Mouse (Mus musculus): ENCODE measurements around the gene Cfap99. TPM values are rescaled to one million over a fixed set of nuclear protein-coding genes. Genes with fewer than 3 reads are reported as not detected.
A peak's percentile ranks its signal among the peaks of the same experiment; 100 is the strongest.

Cfap99 gene
- polyA plus RNA-seq (2014; fragmentation: Nextera tagmentation; extraction: Ambion mirVana), result 0.09 and 0.12 TPM in 2 replicates

DNA sequence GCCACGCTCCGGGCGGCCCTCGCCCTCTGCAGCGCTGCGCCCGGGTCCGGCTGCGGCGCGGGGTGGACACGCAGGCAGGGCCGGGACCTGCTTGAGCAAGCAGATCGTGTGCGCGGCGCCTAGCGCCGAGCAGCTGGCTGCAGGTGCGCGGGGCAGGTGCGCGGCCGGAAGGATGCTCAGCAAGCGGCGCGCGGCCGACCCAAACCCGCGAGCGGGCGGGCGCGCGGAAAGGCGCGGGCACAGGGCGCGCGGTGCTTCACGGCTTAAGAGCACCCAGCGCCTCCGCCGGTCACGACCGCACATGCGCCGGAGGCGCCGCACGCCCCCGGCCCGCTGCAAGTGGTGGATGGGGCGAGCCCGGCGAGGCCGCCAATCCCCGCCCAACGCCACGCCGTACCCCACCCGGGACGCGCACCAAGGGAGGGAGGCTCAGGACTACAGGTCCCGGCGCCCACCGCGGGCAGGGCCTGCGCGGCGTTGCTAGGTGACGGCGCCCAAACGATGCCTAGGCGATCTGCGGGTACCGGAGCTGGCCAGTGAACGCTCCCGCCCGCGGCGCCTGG, at the start of gene Cfap99, which contains the start of gene Zfyve28:
Gene Cfap99 (plus strand): TSS at position 447 of the 563 bp plus-strand sequence.
Gene Zfyve28 (minus strand): TSS at position 296 of the 563 bp plus-strand sequence.
- peak; percentile 98 for ATAC-seq (ENCODE audit: low read depth)
- Histone ChIP-seq H3K4me2 (ENCODE audit: low read depth, low read length) (peak within 1 kb of the TSS; percentile 90), H3K36me3 (ENCODE audit: control insufficient read depth, insufficient read depth, low read length) (no peaks in the 10 kb centered on the region), H3K27ac (ENCODE audit: low read depth, low read length) (no peak within 1 kb of the TSS), H3K4me1 (ENCODE audit: control insufficient read depth, insufficient read depth, low read length) (peaks cover 10% of the 10 kb centered on the region; the same call in 1 of the 2 replicates), H3K9ac (replicated peaks; ENCODE audit: low read depth, low read length) (peak within 1 kb of the TSS; percentile 59), H3K9me3 (ENCODE audit: control insufficient read depth, low read length) (no peaks in the 10 kb centered on the region), H3K27me3 (ENCODE audit: control insufficient read depth, insufficient read depth, low read length) (peaks cover 9% of the 10 kb centered on the region; the same call in 1 of the 2 replicates), H3K4me3 (ENCODE audit: low read depth, low read length) (peak within 1 kb of the TSS; percentile 69)
- under 1% methylated on average over 50 of the region's 83 CpGs for WGBS

DNA sequence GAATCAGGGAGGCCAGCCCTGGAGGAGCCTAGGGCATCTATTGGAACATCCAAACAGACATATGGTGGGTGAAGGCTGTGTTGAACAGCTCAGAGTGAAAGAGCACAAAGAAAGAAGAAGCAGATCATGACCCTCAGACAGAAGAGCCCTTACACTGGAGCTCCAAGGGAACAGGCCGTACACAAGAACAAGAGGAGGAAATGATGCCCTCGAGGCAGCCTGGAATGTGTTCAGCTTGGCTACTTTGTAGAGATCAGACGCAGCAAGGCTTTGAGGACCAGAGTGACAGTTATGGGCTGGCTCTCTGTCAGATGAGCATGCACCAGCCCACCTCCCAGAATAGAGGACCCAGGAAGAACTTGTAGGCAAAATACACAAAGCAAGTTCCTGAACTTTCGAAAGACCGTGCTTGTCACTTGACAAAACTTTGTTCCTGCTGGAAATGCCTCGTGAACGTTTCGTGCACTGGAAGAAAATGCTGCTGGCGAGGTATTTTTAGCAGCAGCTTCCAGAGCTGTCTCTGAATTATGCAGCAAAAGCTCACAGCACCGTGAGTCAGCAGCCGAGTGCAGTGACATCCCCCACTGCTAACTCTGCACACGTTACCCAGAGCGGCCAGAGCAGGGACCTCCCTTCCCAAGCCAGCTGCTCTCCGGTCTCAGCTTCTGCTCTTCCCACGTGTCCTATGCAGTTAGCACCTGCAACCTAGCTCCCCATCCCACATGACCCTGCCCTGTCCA, 46.0 kb upstream of the Cfap99 start:
- Histone ChIP-seq H3K9ac (replicated peaks; ENCODE audit: low read depth, low read length) (no peak overlapping the region), H3K4me3 (ENCODE audit: low read depth, low read length) (no peak overlapping the region), H3K9me3 (ENCODE audit: control insufficient read depth, low read length) (no peaks in the 10 kb centered on the region), H3K27me3 (ENCODE audit: control insufficient read depth, insufficient read depth, low read length) (no peaks in the 10 kb centered on the region), H3K4me1 (ENCODE audit: control insufficient read depth, insufficient read depth, low read length) (0 out of 2 replicates have a peak, but pooled peaks cover 5% of the 10 kb centered on the region), H3K27ac (ENCODE audit: low read depth, low read length) (no peak overlapping the region), H3K36me3 (ENCODE audit: control insufficient read depth, insufficient read depth, low read length) (no peaks in the 10 kb centered on the region), H3K4me2 (ENCODE audit: low read depth, low read length) (no peak overlapping the region)
- peak; percentile 54; the same call in 1 of the 2 replicates for ATAC-seq (ENCODE audit: low read depth)
- 44% methylated on average over 15 of the region's 15 CpGs for WGBS

- no peaks in the 10 kb centered on the region for H3K36me3 ChIP-seq (ENCODE audit: control insufficient read depth, insufficient read depth, low read length)
- H3K4me3 ChIP-seq (ENCODE audit: low read depth, low read length), result no peak overlapping the region
- no peak overlapping the region for H3K4me2 ChIP-seq (ENCODE audit: low read depth, low read length)
- ATAC-seq (ENCODE audit: low read depth), result no peak
- H3K27me3 ChIP-seq (ENCODE audit: control insufficient read depth, insufficient read depth, low read length), result no peaks in the 10 kb centered on the region
- H3K9ac ChIP-seq (replicated peaks; ENCODE audit: low read depth, low read length), result no peak overlapping the region
- WGBS, result 87% methylated on average over 5 of the region's 5 CpGs
- H3K4me1 ChIP-seq (ENCODE audit: control insufficient read depth, insufficient read depth, low read length), result 0 out of 2 replicates have a peak, but pooled peaks cover 5% of the 10 kb centered on the region
- H3K9me3 ChIP-seq (ENCODE audit: control insufficient read depth, low read length), result no peaks in the 10 kb centered on the region
- H3K27ac ChIP-seq (ENCODE audit: low read depth, low read length), result no peak overlapping the region
Observed at GRCm38 (mm10) chr5:34243062-34243461, 45.3 kb upstream of the Cfap99 start.

- Histone ChIP-seq H3K27ac (ENCODE audit: low read depth, low read length) (no peak overlapping the region), H3K4me2 (ENCODE audit: low read depth, low read length) (no peak overlapping the region), H3K27me3 (ENCODE audit: control insufficient read depth, insufficient read depth, low read length) (no peaks in the 10 kb centered on the region), H3K4me1 (ENCODE audit: control insufficient read depth, insufficient read depth, low read length) (peaks cover 20% of the 10 kb centered on the region), H3K4me3 (ENCODE audit: low read depth, low read length) (no peak overlapping the region), H3K36me3 (ENCODE audit: control insufficient read depth, insufficient read depth, low read length) (no peaks in the 10 kb centered on the region), H3K9me3 (ENCODE audit: control insufficient read depth, low read length) (no peaks in the 10 kb centered on the region), H3K9ac (replicated peaks; ENCODE audit: low read depth, low read length) (no peak overlapping the region)
- 96% methylated on average over 3 of the region's 3 CpGs for WGBS
- no peak for ATAC-seq (ENCODE audit: low read depth)
Observed at GRCm38 (mm10) chr5:34246443-34246842, 42.0 kb upstream of the Cfap99 start.

DNA sequence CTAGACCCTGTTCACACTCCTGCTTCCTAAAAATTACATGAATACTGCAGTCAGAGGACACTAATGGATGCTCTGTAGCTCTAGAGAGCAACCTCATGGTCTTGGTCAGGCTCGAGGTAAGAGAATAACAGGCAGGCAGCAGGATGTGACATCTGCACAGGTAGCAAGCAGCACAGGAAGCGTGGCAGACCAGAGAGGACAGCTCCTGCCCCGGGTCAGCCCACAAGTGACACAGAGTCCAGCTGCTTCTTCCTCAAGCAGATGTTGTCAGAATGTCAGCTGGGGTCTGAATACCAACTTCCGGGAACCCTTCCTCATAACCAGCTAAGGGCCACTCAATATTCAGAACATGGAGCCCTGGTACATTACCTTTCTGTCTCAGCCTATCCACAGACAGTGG, 39.3 kb upstream of the Cfap99 start:
- Histone ChIP-seq H3K36me3 (ENCODE audit: control insufficient read depth, insufficient read depth, low read length) (no peaks in the 10 kb centered on the region), H3K27me3 (ENCODE audit: control insufficient read depth, insufficient read depth, low read length) (no peaks in the 10 kb centered on the region), H3K4me3 (ENCODE audit: low read depth, low read length) (no peak overlapping the region), H3K9me3 (ENCODE audit: control insufficient read depth, low read length) (no peaks in the 10 kb centered on the region), H3K4me2 (ENCODE audit: low read depth, low read length) (no peak overlapping the region), H3K9ac (replicated peaks; ENCODE audit: low read depth, low read length) (no peak overlapping the region), H3K4me1 (ENCODE audit: control insufficient read depth, insufficient read depth, low read length) (peaks cover 31% of the 10 kb centered on the region), H3K27ac (ENCODE audit: low read depth, low read length) (no peak overlapping the region)
- 89% methylated on average over 4 of the region's 4 CpGs for WGBS
- ATAC-seq (ENCODE audit: low read depth), result no peak

DNA sequence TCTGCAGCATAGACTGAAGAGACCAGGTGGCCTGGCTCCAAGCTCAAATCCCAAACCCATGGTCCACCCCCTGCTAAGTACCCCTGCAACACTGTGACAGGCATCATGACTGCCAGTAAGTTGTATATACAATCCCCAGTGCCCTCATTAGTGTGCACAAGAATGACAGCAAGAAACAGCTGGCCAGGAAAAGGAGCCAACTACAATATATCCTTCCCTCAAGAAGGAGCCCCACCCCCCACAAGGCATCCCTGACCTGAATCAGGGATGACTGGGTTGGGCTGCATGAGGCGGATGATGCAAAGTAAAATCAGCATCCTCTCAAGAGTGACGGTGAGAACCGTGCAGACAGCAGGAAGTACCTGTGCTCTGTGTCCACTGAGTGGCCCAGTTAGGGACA, 38.3 kb upstream of the Cfap99 start:
- H3K36me3 ChIP-seq (ENCODE audit: control insufficient read depth, insufficient read depth, low read length), result no peaks in the 10 kb centered on the region
- 65% methylated on average over 3 of the region's 3 CpGs for WGBS
- peak; percentile 45; the same call in 1 of the 2 replicates for ATAC-seq (ENCODE audit: low read depth)
- no peak overlapping the region for H3K4me2 ChIP-seq (ENCODE audit: low read depth, low read length)
- peaks cover 31% of the 10 kb centered on the region for H3K4me1 ChIP-seq (ENCODE audit: control insufficient read depth, insufficient read depth, low read length)
- no peaks in the 10 kb centered on the region for H3K27me3 ChIP-seq (ENCODE audit: control insufficient read depth, insufficient read depth, low read length)
- no peak overlapping the region for H3K27ac ChIP-seq (ENCODE audit: low read depth, low read length)
- H3K4me3 ChIP-seq (ENCODE audit: low read depth, low read length), result no peak overlapping the region
- no peak overlapping the region for H3K9ac ChIP-seq (replicated peaks; ENCODE audit: low read depth, low read length)
- H3K9me3 ChIP-seq (ENCODE audit: control insufficient read depth, low read length), result no peaks in the 10 kb centered on the region

GRCm38 (mm10) chr5:34251794-34252193, 36.6 kb upstream of the Cfap99 start:
- no peak overlapping the region for H3K4me2 ChIP-seq (ENCODE audit: low read depth, low read length)
- no peaks in the 10 kb centered on the region for H3K36me3 ChIP-seq (ENCODE audit: control insufficient read depth, insufficient read depth, low read length)
- H3K9ac ChIP-seq (replicated peaks; ENCODE audit: low read depth, low read length), result no peak overlapping the region
- peak; percentile 52; the same call in 1 of the 2 replicates for ATAC-seq (ENCODE audit: low read depth)
- no peaks in the 10 kb centered on the region for H3K9me3 ChIP-seq (ENCODE audit: control insufficient read depth, low read length)
- WGBS, result 20% methylated on average over 4 of the region's 4 CpGs
- peaks cover 31% of the 10 kb centered on the region for H3K4me1 ChIP-seq (ENCODE audit: control insufficient read depth, insufficient read depth, low read length)
- H3K27ac ChIP-seq (ENCODE audit: low read depth, low read length), result peak overlapping the region; percentile 1; the same call in 1 of the 2 replicates
- no peaks in the 10 kb centered on the region for H3K27me3 ChIP-seq (ENCODE audit: control insufficient read depth, insufficient read depth, low read length)
- H3K4me3 ChIP-seq (ENCODE audit: low read depth, low read length), result no peak overlapping the region

DNA sequence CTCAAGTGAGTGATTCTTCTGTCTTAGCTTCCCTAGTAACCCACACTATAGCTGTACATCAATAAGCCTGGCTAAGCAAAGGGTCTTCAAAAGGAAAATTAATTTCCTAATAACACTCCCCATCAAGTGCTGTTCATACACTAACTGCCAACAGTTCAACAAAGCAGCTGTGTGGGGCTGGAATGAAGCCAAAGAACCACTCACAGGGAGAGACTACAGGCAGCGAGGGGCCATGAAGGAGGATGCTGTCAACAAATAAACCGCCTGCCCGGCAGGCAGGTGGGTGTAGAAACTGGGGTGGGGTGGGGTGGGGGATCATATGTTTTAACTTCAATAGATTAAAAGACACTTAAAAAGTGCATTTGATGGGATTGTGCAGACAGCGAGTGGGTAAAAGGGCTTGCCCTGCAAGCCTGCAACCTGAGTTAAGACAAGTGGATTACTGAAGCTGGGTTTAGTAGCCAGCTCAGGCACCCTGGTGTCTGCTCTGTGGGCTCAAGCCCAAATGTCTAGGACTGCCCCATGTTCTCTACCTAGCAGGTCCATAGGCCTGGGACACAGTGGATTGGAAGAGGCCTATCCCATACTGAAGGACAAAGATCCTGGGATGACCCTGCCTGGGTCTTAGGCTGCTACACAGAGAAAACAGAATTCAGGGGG, 36.0 kb upstream of the Cfap99 start:
- 18% methylated on average over 4 of the region's 4 CpGs for WGBS
- no peaks in the 10 kb centered on the region for H3K36me3 ChIP-seq (ENCODE audit: control insufficient read depth, insufficient read depth, low read length)
- no peak overlapping the region for H3K9ac ChIP-seq (replicated peaks; ENCODE audit: low read depth, low read length)

More for the DNA sequence above, 36.0 kb upstream of the Cfap99 start:
- no peak overlapping the region for H3K4me2 ChIP-seq (ENCODE audit: low read depth, low read length)
- ATAC-seq (ENCODE audit: low read depth), result peak; percentile 76
- H3K27me3 ChIP-seq (ENCODE audit: control insufficient read depth, insufficient read depth, low read length), result no peaks in the 10 kb centered on the region
- H3K9me3 ChIP-seq (ENCODE audit: control insufficient read depth, low read length), result no peaks in the 10 kb centered on the region
- no peak overlapping the region for H3K4me3 ChIP-seq (ENCODE audit: low read depth, low read length)
- peak overlapping the region; percentile 44 for H3K27ac ChIP-seq (ENCODE audit: low read depth, low read length)
- peaks cover 31% of the 10 kb centered on the region for H3K4me1 ChIP-seq (ENCODE audit: control insufficient read depth, insufficient read depth, low read length)

Measured in neural tube, embryonic 14.5 days (tissue).